Mouse (Mus musculus): ENCODE measurements around the gene Creb3l2. TPM values are rescaled to one million over a fixed set of nuclear protein-coding genes. Genes with fewer than 3 reads are reported as not detected.
A peak's percentile ranks its signal among the peaks of the same experiment; 100 is the strongest.

Gene Creb3l2
- total RNA-seq, 2 experiments from 2014 or later, result 89.5 to 100 TPM

DNA sequence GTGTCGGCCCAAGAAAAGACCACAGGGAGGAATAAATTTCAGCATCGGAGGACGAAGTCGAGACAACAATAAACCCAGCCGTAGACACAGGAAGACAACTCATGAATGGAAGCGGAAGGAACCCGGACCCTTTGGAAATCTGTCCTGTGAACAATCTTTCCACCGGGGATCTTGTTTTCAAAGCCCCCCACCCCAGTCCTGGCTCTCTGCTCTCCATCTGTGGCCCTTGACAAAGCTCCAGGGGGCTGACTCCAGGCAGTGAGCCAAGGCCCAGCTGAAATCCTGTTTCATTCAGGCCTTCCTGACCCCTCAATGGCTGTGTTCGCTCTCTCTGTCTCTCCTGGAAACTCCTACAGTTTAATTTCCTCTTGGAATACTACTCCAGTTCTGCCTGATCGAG, 66.5 kb downstream of the Creb3l2 start:
- no peak for DNase-seq

DNA sequence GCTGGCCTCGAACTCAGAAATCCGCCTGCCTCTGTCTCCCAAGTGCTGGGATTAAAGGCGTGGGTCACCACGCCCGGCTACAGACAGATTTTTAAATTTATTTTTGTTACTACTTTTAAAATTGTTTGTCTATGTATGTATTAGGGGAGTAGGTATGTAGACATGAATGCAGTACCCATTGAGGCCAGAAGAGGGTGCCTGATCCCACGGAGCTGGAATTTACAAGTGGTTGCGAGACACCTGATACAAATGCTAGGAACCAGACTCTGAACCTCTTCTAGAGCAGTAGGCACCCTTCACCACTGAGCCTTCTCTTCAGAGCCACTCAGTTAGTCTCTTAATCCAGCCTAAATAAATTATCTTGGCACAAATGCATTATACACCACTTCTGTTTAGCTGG, 70.6 kb downstream of the Creb3l2 start:
- peak; percentile 38 to 45 for DNase-seq

DNA sequence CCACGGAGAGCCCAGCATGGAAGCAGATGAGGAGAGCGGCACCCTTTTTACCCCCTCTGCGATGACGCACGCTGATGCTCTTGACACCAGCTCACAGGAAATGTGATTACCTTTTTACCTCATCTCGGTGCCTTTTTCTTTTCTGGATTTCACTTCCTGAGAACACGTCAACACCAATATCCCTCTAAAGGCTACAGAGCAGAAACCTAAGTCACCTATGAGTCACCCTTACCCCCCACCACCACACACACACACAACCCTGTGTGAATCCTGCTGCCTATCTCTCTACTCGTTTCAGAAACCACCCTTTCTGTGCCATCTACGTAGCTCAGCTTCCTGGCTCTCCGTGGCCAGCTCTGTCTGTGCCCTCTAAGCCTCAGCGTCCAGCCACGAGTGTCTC, 71.4 kb downstream of the Creb3l2 start:
- DNase-seq, result no peak

DNA sequence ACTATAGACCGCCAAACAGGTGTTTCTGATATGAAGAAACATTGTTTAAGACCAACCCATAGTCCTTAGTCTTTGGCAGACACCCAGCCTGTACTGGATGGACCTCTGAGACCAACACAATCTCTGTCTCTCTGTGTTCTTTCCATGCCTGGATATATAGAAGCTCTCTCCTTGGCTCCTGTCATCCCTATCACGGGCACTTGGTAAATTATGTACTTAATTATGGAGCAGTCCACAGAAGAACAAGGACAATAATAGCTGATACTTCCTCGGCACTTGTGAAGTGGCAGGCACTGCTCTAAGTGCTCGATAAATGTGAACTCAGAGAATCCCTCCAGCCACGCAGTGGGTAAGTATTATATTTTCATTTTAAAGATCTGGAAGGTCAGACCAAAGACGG, 72.2 kb downstream of the Creb3l2 start:
- DNase-seq, result no peak

DNA sequence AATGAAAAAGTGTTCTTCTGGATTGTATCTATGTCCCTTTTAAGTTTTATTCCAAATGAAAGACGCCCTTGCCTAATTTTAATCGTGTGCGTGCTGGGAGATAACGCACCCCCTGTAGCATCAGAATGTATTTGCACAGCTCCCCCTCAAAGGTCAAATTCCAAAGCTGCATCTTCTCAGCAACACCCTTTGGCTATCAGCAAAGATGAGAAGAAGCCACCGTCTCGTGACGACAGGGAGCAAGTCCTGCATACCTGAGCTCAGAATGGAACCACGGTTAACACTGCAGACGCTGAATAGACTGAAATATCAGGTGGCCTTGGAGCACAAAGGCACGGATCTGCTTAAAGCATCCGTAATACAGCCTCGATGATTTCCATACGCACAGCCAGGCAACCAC, 73.7 kb downstream of the Creb3l2 start:
- DNase-seq, result no peak

DNA sequence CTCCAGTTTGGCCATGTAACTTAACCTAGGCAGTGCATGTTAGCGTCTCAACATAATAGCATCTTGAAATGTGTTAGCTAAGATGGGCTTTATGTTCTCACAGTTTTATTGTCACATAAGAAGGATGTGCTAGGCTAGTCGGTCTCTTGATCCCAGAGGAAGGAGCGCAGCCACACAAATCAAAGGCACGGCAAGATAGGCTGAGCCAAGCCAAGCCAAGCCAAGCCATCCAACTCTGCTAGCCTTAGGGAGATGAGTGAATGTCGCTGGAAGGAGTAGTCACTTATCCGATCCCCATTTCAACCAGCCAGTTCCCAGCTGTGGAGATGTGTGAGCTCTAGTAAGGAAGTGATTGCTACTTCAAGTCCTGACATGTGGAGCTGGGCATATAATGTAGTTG, 75.0 kb downstream of the Creb3l2 start:
- DNase-seq, result no peak

DNA sequence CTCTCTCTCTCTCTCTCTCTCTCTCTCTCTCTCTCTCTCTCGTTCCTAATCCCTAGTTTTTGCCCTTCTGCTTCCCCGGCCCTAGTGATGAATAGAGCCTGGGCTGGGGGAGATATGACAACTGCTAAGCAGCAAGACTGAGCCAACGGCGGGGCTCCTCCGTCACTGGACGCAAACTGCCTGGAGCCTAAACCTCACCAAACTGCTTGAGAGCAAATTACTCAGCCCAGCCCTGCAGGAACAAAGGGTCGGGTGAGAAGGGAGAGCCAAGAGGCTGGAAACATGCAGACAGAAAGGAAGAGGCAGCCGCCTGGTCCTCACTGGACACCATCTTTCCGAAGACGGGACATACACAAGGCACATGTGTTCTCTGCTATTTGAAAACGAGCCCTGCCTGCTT, 76.8 kb downstream of the Creb3l2 start:
- no peak for DNase-seq

DNA sequence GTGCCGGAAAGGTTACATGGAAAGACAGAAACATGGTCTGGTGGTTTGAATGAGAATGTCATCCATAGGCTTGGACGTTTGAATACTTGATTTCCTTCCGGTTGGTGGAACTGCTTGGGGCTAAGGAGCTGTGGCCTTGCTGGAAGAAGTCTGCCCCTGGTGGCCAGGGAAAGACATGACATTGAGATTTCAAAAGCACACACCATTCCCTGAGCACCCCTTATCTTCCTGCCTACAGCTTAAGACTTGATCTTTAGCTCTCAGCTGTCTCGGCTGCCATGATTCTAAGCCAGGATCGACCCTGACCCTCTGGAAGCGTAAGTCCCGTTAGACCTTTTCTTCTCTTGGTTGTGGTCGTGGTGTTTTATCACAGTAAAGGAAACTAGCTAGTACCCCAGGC, 77.6 kb downstream of the Creb3l2 start:
- no peak for DNase-seq

DNA sequence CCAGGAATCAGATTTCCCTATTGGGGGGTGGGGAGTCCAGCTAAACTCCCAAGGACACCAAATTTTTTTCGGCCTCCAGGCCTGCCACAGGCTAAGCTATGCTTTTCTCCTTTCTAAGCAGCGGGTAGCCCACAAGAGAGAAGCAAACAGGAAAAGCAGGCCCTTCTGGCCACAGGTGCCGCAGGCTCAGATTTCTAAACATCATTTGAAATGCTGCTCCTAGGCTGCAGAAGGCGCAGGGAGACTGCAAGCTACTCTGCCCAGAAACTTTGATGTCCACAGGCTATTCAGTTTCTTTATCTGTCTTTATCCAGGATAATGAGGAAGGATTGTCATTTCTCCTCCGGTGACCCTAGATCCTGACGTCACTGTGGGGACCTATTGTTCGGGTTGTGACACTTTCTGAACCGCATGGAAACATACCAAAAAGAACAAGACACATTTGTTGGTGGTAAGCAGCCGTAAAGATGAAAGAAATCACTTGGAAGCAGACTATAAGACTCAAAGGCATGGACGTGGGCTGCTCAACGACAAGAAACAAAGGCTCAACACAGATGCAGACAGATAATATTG, 81.0 kb downstream of the Creb3l2 start:
- DNase-seq, result no peak

DNA sequence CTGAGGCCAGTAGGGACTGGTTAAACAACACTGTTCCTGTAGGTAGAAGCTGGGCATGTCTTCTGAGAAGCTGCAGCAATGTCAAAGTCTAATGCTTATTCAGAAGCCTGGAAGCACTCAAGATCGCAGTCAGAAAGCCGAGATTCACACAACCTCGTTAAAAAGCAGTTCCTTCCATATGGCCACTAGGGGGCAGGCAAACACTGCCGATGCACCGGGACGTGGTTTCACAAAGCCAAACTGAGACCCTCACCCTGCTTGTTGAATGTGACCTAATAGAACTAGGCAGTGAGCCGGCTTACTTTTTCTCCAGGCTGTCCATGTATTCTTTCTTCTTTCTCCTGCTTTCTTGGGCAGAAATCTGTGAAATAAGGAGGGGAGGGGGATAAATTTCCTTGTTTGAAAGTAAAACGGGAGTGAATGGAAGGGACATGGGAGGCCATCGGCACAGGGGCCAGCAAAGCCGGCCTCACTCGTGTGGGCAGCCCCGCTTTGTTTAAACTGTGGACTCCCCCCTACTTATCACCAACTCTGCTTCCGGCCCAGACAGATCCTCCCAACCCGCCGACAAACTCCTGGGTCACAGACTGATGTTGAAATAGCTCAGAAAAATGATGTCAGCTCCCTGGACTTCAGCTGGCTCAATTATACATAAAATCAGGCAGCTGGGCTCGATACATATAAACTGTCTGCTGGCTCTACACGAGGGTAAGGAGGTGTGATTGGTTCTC, 87.3 kb downstream of the Creb3l2 start:
- peak; percentile 73 to 75 for DNase-seq

DNA sequence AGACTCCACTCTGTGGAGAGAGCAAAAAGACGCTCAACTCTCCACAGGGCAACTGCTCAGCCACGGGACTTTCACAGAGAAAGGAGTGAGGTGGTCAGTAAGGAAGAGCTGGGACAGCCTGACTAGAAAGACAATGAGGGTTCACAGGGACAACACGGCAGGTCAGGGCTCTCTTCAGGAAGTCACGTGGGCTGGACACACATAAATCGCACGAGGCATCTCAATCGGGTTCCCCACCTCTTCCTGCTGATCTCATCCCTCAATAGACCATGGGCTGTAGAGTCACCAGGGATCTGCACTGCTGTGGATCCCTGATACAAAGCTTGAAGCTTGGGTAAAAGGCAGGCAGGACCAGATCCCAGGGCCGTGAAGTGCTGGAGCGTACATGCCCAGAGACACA, 88.3 kb downstream of the Creb3l2 start:
- no peak for DNase-seq

DNA sequence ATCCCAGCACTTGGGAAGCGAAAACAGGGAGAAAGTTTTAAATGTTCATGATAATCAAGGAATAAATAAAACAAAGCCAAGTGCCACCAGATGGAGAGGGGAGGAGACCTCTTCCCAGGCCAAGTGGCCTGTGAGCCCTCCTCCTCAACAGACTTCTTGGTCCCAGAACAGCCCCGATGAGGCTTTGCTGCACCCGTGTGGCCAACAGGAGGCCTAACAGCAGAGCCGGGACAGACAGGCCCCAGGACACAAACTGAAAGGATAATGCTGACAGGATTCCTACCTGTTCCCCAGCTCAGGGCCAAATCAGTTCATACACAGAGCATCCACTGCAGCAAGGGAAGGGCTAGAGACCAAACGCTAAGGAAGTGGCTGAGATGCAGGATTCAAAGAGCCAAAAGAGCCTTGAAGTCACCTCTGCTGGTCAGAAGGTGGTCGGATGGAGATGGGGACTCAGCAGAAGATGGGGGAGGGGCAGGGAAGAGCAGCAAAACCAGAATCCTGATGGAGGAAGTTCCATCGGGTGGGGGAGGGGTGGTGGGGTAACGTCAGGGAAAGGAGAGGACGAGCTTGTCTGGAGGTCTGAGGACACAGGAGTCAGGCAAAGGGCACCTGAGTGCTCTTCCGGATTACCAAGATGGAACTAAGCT, 90.1 kb downstream of the Creb3l2 start:
- peak; percentile 47 to 56 for DNase-seq

DNA sequence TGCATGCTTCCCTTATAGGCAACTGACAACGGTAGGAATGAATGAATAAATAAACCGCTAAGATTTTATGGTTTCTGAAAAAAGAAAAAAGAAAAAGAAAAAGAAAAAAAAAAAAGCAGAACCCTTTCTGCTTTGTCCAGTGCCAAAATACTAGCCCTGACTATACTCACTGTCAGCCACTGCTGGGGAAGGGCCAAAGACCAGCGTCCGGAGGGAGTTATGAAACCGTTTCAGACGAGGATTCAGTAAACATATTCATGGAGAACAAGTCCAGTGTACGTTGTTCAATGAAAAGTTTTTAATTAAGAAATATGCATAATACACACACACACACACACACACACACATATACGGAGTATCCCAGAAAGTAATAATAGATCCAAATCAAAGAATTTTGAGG, 91.6 kb downstream of the Creb3l2 start:
- no peak for DNase-seq

DNA sequence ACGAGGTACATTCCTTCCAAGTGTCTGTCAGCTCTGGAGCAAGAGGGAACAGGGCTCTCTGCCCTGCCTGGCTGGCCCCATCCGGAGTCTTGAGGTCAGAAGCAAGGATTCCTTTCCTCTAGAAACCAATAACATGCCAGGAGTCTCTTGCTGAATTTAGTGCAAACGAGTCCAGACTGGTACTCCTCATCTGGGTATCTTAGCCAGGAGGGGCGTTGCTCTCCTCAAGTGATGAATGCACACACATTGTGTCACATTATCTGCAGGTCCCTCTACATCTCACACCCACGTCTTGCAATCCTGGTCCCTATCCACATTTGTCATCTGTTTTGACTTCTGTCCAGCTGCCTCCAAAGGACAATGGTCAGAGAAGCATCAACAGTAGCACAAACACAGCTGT, 94.3 kb downstream of the Creb3l2 start:
- DNase-seq, result no peak

DNA sequence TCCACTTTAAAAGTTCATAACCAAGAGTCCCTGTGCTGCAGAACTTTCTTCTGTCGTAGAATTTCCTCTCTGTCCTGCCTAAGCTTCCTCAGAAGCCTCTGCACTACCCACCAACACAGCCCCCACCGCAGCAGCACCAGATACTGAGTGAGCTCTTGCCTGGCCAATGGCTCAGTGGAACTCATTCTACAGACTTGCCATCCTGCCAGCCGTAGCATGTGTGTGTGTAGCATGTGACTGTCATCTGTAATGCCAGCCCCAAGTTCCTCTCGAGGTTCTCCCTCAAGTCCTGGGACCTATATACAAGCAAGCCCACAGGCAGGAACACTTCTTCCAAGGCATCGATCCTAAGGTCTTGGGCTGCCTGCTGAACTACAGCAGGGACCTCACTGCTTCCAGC, 103.9 kb downstream of the Creb3l2 start:
- no peak for DNase-seq

DNA sequence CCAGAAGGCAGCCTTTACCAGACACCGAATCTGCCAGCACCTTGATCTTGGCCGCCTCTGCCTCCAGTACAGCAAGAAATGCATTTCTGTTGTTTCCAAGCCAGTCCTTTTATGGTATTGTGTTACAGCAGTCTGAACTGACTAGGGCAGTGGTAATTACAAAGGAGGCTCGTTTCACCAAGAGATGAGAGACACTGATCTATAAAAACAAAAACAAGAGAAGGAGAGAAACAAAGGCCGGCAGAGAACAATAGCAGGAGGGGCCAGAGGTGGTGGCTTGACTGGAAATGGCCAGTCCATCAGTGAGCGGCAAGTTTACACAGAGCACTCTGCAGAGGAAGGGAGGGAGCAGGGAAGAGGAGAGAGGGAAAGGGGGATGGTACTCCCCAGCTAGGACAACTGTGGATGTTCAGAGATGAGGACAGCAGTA, 105.1 kb downstream of the Creb3l2 start:
- no peak for DNase-seq

DNA sequence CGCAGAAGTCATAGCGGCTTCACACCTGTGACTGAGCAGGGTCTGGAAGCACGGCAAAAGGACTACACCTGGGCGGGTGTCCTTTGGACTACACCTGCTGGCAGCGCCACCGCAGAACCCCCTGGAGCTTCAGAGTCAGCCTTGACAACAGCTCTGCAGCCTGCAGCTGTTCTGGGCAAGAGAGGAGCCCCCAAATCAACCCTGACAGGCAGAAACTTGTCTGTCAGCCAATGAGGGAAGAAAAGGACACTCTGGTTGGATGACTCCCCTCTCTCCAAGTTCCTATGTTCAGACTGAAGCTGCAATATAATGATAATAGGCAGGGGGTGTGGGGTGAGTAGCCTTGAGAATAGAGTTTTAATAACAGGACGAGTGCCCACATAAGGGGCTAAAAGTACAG, 105.6 kb downstream of the Creb3l2 start:
- DNase-seq, result no peak

DNA sequence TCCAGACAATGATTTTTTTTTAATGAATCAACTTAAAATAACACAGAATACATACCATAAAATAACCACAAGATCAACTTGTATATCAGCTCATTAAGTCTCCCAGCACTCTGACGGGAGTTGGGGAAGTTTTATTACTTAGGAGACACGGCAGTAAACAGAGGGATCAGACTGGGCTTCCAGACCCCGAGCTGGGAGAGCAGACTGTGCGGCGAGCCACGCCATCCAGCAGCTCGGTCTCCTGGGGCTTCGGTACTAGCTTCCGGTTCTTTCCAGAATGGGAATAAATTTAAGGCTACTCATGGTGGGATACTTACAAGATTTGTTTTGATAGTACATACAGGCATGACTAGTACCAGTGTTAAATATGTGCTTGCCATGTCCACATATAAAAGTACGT, 109.1 kb downstream of the Creb3l2 start:
- DNase-seq, result no peak

DNA sequence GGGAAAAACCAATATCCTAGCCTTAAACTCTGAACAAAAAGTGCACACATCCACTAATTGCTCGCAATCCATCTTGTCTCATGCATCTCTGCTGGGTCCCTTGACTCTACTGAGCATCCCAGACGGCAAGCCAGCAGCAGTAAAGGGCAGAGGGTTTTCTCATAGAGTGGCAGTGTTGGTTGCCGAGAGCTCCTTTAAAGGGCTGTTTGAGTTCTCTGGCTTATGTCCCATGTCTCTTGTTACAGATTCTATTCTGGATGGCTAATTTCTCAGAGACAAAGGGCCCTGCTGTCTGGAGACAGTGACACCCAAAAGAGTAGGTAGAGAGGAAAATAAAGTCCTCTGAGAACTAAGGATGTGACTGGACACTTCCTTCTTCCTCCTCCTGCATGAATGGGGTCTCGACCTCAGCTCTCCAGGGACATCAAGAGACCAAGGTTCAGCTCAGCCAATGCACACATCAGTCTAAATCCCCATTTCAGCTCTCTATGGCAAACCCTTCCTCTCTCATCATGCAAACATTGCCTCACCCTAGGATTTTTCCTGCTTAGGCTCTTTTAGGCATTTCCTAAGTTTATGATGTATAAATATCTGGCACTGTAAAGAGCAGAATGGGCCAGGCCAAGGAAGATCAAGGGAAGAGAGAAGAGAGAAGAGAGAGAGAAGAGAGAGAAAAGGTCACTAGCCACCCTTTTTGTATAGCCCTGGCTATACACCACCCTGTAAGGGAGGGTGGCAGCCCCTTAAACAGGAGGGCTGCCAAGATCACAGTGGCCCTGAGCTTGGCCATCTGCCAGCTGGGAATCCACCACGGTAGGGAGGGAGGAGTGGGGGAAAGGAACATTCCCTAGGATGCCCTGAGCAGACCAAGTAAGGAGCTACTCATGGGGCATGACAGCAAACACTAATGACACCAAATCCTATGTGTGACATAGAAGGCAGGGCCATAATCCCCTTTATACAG, 111.8 kb downstream of the Creb3l2 start:
- DNase-seq, result peak; percentile 41 to 46

DNA sequence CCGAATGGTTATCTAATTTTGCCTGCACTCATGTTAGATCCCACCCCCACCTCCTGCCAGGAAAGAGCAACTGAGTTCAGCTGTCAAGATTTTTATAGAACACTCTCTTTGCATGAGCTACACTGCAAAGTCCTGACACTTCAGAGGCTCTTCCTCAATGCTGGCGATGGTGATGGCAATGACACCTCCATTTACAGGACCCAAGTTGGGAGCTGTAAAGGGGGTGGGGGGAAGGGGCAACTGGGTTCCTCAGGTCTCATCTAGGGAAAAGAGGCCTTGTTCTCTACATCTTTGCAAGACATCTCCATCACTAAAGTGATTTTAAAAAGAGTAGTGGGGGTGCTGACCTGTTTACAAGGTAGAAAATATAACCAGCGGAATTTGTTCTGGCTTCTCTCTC, 112.6 kb downstream of the Creb3l2 start:
- no peak for DNase-seq

DNA sequence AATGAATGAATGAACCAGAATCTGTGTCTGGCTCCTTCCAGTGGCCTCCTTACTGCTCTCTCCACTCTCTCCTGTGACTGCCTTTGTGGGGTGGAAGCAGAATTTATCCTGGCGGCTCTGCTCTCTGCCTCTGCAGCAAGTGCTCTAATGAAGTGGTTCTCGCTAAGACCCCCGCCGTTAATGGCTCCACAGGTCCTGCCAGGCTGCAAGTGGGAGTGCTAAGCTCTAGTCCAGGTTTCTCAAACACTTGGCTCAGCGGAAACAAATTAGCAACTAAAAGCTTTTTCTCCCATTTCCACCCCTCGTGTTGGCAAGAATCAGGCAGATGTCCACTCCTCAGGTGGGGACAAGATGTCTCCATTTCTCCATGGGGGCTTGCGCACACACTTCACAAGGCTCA, 113.3 kb downstream of the Creb3l2 start:
- DNase-seq, result no peak

DNA sequence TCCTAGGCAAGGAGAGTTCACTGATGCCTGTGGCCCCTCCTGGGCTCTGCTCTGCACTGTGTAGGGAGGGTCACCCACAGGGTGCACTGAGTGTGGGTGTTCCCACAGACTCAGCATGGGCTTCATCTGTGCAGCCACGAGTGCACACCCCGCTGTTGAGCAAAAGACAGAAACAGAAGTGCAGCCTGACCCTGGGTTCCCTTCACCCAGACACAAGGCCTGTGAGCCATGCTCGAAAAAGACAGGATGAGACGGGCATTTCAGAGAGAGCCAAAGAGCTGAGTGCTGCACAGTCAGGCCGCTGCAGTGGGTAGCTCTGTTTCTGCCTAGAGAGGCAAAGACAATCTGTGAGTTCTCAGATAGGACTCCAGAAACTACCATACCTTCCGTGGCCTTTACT, 114.4 kb downstream of the Creb3l2 start:
- peak in 1 of 2 experiments; percentile 22 for DNase-seq

DNA sequence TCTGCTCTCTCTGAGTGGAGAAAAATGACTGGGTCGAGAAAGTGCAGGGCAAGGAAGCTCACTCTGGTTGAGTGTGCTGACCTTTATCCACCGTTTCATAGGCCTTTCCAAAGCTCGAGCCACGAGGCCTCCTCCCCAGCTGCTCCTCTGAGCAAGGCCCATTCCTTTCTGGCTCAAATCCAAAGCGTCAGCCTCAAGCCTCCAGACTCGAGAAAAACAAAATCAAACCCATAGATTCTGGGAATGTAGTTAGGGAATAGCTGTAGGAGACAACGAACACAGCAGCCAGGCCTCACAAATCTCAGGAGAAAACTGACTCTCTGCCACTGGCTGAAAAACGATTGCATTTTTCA, 115.4 kb downstream of the Creb3l2 start:
- DNase-seq, result peak; percentile 16 to 54
